Mouse (Mus musculus): ENCODE measurements around the gene Saa3. TPM values are rescaled to one million over a fixed set of nuclear protein-coding genes. Genes with fewer than 3 reads are reported as not detected.
A peak's percentile ranks its signal among the peaks of the same experiment; 100 is the strongest.

The Saa3 gene
- polyA plus RNA-seq, 1 experiment from 2014 or later, result 0.57 TPM

DNA sequence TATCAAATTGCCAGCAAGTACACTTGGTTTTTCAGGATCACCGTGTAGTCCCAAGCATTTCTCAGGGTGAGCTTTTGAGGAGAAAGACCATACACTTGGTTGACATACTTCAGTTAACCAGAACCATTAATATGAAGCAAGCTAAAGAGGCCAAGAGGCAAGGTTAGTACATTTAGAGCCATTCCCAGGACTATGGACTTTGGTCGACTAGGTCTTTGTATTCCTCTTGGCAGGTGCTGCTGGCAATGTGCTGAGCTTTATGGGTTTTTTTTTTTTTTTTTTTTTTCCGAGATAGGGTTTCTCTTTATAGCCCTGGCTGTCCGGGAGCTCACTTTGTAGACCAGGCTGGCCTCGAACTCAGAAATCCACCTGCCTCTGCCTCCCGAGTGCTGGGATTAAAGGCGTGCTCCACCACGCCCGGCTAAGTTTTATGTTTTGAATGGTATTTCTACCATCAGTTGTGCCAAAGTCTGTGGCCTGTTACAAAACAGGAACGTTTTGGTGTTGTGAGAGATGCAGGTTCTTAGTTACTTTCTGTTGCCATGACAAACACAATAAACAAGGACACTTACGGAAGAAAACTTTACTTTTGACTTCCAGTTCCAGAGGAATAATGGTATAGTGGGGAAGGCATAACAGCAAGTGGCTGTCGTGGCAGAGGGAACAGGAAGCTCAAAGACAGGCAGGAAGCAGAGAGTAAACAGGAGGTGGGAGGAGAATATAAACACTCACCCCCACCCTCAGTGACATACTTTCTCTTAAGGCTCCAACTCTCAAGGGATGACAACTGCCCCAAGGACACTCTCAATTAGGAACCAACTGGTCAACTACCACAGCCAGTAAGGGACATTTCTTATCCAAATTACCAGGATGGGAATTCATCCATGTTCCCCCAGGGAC is 23.3 kb upstream of the Saa3 start:
- ATAC-seq (ENCODE audit: low FRiP score, low TSS enrichment), result no peak
- 76% methylated on average over 12 of the region's 12 CpGs for WGBS

DNA sequence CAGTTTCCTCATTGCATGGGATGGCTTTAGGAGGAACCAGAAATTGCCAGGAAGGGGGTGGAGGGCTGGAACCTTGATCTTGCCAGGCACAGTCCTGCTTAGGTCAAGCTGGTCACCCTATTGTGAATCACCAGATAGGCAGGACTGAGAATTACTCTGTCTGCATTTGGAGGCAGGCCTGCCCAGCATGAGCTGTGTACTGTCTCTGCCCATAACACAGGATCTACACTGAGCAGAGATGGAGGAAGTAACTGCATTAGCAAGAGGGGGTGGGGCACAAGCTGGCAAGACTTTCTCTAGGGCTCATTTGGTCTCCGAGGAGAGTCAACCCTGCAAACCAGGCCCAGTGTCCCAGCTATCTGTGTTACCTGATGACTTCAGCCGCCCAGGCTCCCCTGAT is 19.5 kb upstream of the Saa3 start:
- Histone ChIP-seq H3K4me1 (ENCODE audit: insufficient read depth, low read length) (no peaks in the 10 kb centered on the region), H3K9ac (replicated peaks; ENCODE audit: low read length) (no peak overlapping the region), H3K4me3 (ENCODE audit: low read length) (no peak overlapping the region), H3K36me3 (ENCODE audit: insufficient read depth, low read length) (no peaks in the 10 kb centered on the region), H3K27me3 (ENCODE audit: insufficient read depth, low read length) (no peaks in the 10 kb centered on the region), H3K9me3 (ENCODE audit: low read length) (no peaks in the 10 kb centered on the region), H3K27ac (ENCODE audit: low read length) (no peak overlapping the region), H3K4me2 (replicated peaks; ENCODE audit: low read depth, low read length) (no peak overlapping the region)
- 80% methylated on average over 2 of the region's 2 CpGs for WGBS
- ATAC-seq (ENCODE audit: low FRiP score, low TSS enrichment), result no peak

More for the DNA sequence above, 23.3 kb upstream of the Saa3 start:
- H3K36me3 ChIP-seq (ENCODE audit: insufficient read depth, low read length), result no peaks in the 10 kb centered on the region
- H3K9ac ChIP-seq (replicated peaks; ENCODE audit: low read length), result no peak overlapping the region
- no peak overlapping the region for H3K4me3 ChIP-seq (ENCODE audit: low read length)
- H3K27me3 ChIP-seq (ENCODE audit: insufficient read depth, low read length), result no peaks in the 10 kb centered on the region
- no peak overlapping the region for H3K4me2 ChIP-seq (replicated peaks; ENCODE audit: low read depth, low read length)
- no peaks in the 10 kb centered on the region for H3K9me3 ChIP-seq (ENCODE audit: low read length)
- H3K27ac ChIP-seq (ENCODE audit: low read length), result no peak overlapping the region
- H3K4me1 ChIP-seq (ENCODE audit: insufficient read depth, low read length), result no peaks in the 10 kb centered on the region

DNA sequence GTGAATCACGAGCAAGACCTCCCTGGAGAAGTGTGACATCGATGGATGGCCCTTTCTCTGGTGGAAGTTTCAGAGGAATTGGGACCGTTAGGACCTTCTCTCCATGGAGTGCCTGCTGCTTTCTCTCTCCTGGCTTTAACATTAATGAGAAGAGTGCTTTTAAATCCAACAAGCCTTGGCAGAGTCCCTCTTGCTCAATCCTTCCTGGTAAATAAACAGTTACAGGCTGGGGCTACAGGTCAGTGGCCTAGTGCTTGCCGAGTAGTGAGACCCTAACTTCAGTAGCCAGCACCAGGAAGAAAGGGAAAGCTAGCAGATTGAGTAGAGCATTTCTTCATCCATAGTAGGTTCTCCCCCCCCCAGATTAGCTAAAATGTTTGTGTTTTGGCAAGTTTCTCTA is 17.0 kb upstream of the Saa3 start, which contains the start of gene Saa4:
Gene Saa4, minus strand, starts transcription at position 146 of the 400 bp plus-strand sequence.
- 74% methylated on average over 4 of the region's 4 CpGs for WGBS
- no peak within 1 kb of the TSS for H3K4me2 ChIP-seq (replicated peaks; ENCODE audit: low read depth, low read length)
- no peak for ATAC-seq (ENCODE audit: low FRiP score, low TSS enrichment)
- no peak within 1 kb of the TSS for H3K27ac ChIP-seq (ENCODE audit: low read length)
- no peaks in the 10 kb centered on the region for H3K4me1 ChIP-seq (ENCODE audit: insufficient read depth, low read length)
- no peak within 1 kb of the TSS for H3K4me3 ChIP-seq (ENCODE audit: low read length)
- no peaks in the 10 kb centered on the region for H3K36me3 ChIP-seq (ENCODE audit: insufficient read depth, low read length)
- H3K9me3 ChIP-seq (ENCODE audit: low read length), result no peaks in the 10 kb centered on the region
- no peak within 1 kb of the TSS for H3K9ac ChIP-seq (replicated peaks; ENCODE audit: low read length)
- H3K27me3 ChIP-seq (ENCODE audit: insufficient read depth, low read length), result no peaks in the 10 kb centered on the region

DNA sequence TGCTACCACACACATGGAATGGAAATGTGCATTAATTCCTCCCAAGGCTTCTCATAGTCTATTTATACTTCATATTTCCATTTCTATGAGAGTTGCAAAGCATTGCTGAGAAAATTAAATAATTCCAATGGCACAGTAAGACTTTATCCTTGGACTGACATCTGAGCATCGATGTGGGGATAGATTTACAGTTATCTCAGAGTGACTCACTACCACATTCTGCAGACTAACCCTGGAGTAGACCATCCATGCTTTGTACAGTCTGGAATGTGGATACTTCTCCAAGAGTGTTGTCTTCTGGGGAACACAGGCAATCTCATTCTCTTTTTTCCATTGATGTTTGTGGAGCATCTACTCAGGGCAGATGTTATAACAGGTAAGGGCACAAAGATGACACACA is 12.1 kb upstream of the Saa3 start:
- H3K4me3 ChIP-seq (ENCODE audit: low read length), result no peak overlapping the region
- no peaks in the 10 kb centered on the region for H3K36me3 ChIP-seq (ENCODE audit: insufficient read depth, low read length)
- 74% methylated on average over 1 of the region's 1 CpGs for WGBS
- no peaks in the 10 kb centered on the region for H3K9me3 ChIP-seq (ENCODE audit: low read length)
- H3K4me1 ChIP-seq (ENCODE audit: insufficient read depth, low read length), result no peaks in the 10 kb centered on the region
- no peak for ATAC-seq (ENCODE audit: low FRiP score, low TSS enrichment)
- H3K27ac ChIP-seq (ENCODE audit: low read length), result no peak overlapping the region
- no peak overlapping the region for H3K4me2 ChIP-seq (replicated peaks; ENCODE audit: low read depth, low read length)
- H3K27me3 ChIP-seq (ENCODE audit: insufficient read depth, low read length), result no peaks in the 10 kb centered on the region
- no peak overlapping the region for H3K9ac ChIP-seq (replicated peaks; ENCODE audit: low read length)

DNA sequence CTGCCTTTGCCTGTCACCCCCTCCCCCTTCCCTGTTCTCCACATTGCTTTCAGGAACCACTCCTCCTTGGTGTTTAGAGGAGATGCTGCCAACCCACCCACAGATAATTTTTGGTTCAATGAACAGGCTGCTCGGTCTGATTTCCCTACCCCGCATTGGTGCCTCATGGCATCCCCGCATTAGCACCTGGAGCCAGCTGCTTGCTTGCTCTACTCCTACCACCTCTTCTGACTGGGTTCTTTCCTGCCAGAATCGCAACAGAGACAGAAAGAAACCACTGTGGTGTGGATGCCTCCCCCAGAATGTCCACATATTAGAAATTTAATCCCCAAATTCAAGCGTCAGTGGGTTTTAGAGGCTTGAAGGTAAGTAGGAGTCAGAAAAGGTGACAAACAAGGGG is 8.9 kb upstream of the Saa3 start:
- Histone ChIP-seq H3K9ac (replicated peaks; ENCODE audit: low read length) (no peak overlapping the region), H3K4me1 (ENCODE audit: insufficient read depth, low read length) (no peaks in the 10 kb centered on the region), H3K36me3 (ENCODE audit: insufficient read depth, low read length) (no peaks in the 10 kb centered on the region), H3K4me2 (replicated peaks; ENCODE audit: low read depth, low read length) (no peak overlapping the region), H3K4me3 (ENCODE audit: low read length) (no peak overlapping the region), H3K27ac (ENCODE audit: low read length) (peak overlapping the region; percentile 47; the same call in 1 of the 2 replicates), H3K9me3 (ENCODE audit: low read length) (no peaks in the 10 kb centered on the region), H3K27me3 (ENCODE audit: insufficient read depth, low read length) (no peaks in the 10 kb centered on the region)
- peak; percentile 71; the same call in 1 of the 2 replicates for ATAC-seq (ENCODE audit: low FRiP score, low TSS enrichment)
- WGBS, result 39% methylated on average over 5 of the region's 5 CpGs

DNA sequence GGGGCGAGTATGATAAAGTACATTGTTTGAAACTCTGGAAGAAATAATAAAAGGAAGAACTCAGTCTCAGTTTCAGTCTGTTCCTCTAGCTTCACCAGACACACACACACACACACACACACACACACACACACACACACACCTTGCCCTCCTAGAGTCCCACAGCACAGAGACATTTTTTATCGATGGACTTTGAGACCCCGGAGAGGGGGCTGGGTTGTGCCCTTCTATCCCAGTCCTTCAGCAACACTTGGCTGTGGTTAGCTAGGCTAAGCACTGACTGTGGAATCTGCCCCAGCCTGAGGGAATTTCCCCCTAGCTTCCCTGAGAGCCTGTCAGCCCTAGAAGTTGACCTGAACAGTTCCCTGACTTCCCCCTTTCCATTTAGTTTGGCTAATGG is 8.3 kb upstream of the Saa3 start:
- 79% methylated on average over 3 of the region's 3 CpGs for WGBS

DNA sequence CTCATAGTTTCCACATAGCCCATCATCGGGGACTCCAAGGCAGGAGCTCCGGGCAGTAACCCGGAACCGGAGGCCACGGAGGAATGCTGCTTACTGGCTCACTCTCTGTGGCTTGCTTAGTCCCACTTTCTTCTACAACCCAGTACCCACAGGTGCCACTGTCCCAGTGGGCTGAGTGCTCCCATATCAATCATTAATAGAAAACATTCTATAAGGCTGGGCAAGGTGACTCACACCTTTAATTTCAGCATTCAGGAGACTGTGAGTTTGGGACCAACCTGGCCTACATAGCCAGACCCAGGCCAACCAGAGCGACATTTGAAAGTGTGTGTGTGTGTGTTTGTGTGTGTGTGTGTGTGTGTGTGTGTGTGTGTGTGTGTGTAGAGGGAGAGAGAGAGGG is 7.9 kb upstream of the Saa3 start:
- Histone ChIP-seq H3K4me3 (ENCODE audit: low read length) (no peak overlapping the region), H3K9me3 (ENCODE audit: low read length) (no peaks in the 10 kb centered on the region), H3K4me2 (replicated peaks; ENCODE audit: low read depth, low read length) (no peak overlapping the region), H3K27ac (ENCODE audit: low read length) (no peak overlapping the region), H3K27me3 (ENCODE audit: insufficient read depth, low read length) (no peaks in the 10 kb centered on the region), H3K9ac (replicated peaks; ENCODE audit: low read length) (no peak overlapping the region), H3K36me3 (ENCODE audit: insufficient read depth, low read length) (no peaks in the 10 kb centered on the region), H3K4me1 (ENCODE audit: insufficient read depth, low read length) (no peaks in the 10 kb centered on the region)
- 0 out of 2 replicates have a peak, but pooled peaks have one; percentile 20 for ATAC-seq (ENCODE audit: low FRiP score, low TSS enrichment)
- 85% methylated on average over 6 of the region's 6 CpGs for WGBS

More for the DNA sequence above, 8.3 kb upstream of the Saa3 start:
- H3K27ac ChIP-seq (ENCODE audit: low read length), result peak overlapping the region; percentile 47
- no peaks in the 10 kb centered on the region for H3K27me3 ChIP-seq (ENCODE audit: insufficient read depth, low read length)
- H3K4me1 ChIP-seq (ENCODE audit: insufficient read depth, low read length), result no peaks in the 10 kb centered on the region
- no peak overlapping the region for H3K4me3 ChIP-seq (ENCODE audit: low read length)
- H3K9me3 ChIP-seq (ENCODE audit: low read length), result no peaks in the 10 kb centered on the region
- no peak overlapping the region for H3K9ac ChIP-seq (replicated peaks; ENCODE audit: low read length)
- no peaks in the 10 kb centered on the region for H3K36me3 ChIP-seq (ENCODE audit: insufficient read depth, low read length)
- H3K4me2 ChIP-seq (replicated peaks; ENCODE audit: low read depth, low read length), result no peak overlapping the region
- peak; percentile 80 for ATAC-seq (ENCODE audit: low FRiP score, low TSS enrichment)

DNA sequence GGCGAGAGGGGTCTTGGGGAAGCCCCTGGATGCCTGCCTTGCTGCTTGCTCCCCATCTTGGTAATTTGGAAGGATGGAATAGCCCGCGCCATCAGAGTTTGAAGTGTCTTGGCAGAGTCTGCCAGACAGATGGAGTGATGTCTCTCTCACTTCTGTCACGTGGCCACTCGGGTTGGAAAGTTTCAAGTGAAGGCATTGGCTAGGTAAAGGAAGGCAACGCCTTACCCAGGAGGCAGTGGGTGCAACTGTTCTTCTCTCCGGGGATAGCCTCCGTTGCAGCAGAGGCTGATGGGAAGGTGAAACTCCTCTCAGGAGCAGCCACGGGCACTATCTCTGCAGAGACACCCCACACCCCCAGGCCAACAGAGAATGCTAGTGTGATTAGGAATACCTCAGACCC is 5.0 kb upstream of the Saa3 start:
- 80% methylated on average over 9 of the region's 9 CpGs for WGBS
- H3K4me1 ChIP-seq (ENCODE audit: insufficient read depth, low read length), result no peaks in the 10 kb centered on the region

DNA sequence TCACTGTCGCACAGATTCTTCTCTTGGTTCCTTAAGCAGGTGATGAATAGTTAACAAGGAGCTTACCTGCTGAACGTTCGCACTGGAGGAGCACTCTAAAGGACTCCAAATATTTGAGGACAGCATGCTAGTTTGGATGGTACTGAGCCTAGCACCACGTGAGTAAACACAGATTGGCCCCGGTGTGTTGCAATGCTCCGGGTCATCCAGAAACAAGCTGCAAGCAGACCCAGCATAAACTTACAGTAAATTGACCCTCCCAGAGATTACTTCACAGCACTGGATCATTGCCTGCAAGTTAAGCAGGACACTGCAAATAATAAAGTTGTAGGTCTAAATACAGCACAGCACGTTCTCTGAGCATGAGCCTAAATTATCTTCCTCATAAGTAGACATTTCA is 4.0 kb upstream of the Saa3 start:
- H3K27ac ChIP-seq (ENCODE audit: low read length), result no peak overlapping the region

More for the DNA sequence above, 5.0 kb upstream of the Saa3 start:
- Histone ChIP-seq H3K27me3 (ENCODE audit: insufficient read depth, low read length) (no peaks in the 10 kb centered on the region), H3K9ac (replicated peaks; ENCODE audit: low read length) (no peak overlapping the region), H3K4me3 (ENCODE audit: low read length) (no peak overlapping the region), H3K4me2 (replicated peaks; ENCODE audit: low read depth, low read length) (no peak overlapping the region), H3K27ac (ENCODE audit: low read length) (no peak overlapping the region), H3K36me3 (ENCODE audit: insufficient read depth, low read length) (no peaks in the 10 kb centered on the region), H3K9me3 (ENCODE audit: low read length) (no peaks in the 10 kb centered on the region)
- no peak for ATAC-seq (ENCODE audit: low FRiP score, low TSS enrichment)

GRCm38 (mm10) chr7:46718591-46719270 is 3.2 kb upstream of the Saa3 start:
- Histone ChIP-seq H3K9me3 (ENCODE audit: low read length) (no peaks in the 10 kb centered on the region), H3K27me3 (ENCODE audit: insufficient read depth, low read length) (no peaks in the 10 kb centered on the region), H3K9ac (replicated peaks; ENCODE audit: low read length) (no peak overlapping the region), H3K4me2 (replicated peaks; ENCODE audit: low read depth, low read length) (no peak overlapping the region), H3K27ac (ENCODE audit: low read length) (no peak overlapping the region), H3K4me1 (ENCODE audit: insufficient read depth, low read length) (0 out of 2 replicates have a peak, but pooled peaks cover under 1% of the 10 kb centered on the region), H3K36me3 (ENCODE audit: insufficient read depth, low read length) (no peaks in the 10 kb centered on the region), H3K4me3 (ENCODE audit: low read length) (no peak overlapping the region)
- WGBS, result 80% methylated on average over 7 of the region's 7 CpGs
- no peak for ATAC-seq (ENCODE audit: low FRiP score, low TSS enrichment)

More for the DNA sequence above, 4.0 kb upstream of the Saa3 start:
- ATAC-seq (ENCODE audit: low FRiP score, low TSS enrichment), result no peak
- no peak overlapping the region for H3K4me3 ChIP-seq (ENCODE audit: low read length)
- no peaks in the 10 kb centered on the region for H3K9me3 ChIP-seq (ENCODE audit: low read length)
- no peaks in the 10 kb centered on the region for H3K4me1 ChIP-seq (ENCODE audit: insufficient read depth, low read length)
- H3K4me2 ChIP-seq (replicated peaks; ENCODE audit: low read depth, low read length), result no peak overlapping the region
- no peaks in the 10 kb centered on the region for H3K27me3 ChIP-seq (ENCODE audit: insufficient read depth, low read length)
- no peak overlapping the region for H3K9ac ChIP-seq (replicated peaks; ENCODE audit: low read length)
- WGBS, result 80% methylated on average over 7 of the region's 7 CpGs
- H3K36me3 ChIP-seq (ENCODE audit: insufficient read depth, low read length), result no peaks in the 10 kb centered on the region

Data from kidney, embryonic 16.5 days (tissue).